Mouse (Mus musculus) megakaryocyte, embryonic 14.5 days (primary cell): ENCODE results near the gene Hemgn. TPM values are rescaled to one million over a fixed set of nuclear protein-coding genes. Genes with fewer than 3 reads are reported as not detected.

Experiments
- H3K27me3 ChIP-seq: replicated peaks from 2 replicates; pipeline ENCODE3; 2012; ENCODE audit warnings: inconsistent platforms
- H3K36me3 ChIP-seq: replicated peaks from 2 replicates; pipeline ENCODE3; 2012; ENCODE audit warnings: low read length, inconsistent platforms, mixed read lengths
- H3K4me1 ChIP-seq: 2 replicates; pipeline ENCODE4 v1.6.1; 2012; ENCODE audit warnings: inconsistent platforms
- H3K4me3 ChIP-seq: replicated peaks from 2 replicates; pipeline ENCODE3; 2012; ENCODE audit warnings: moderate library complexity, mild to moderate bottlenecking, inconsistent platforms
- H3K9me3 ChIP-seq: 2 replicates; pipeline ENCODE4 v1.6.1; 2012; ENCODE audit warnings: inconsistent platforms
- FLI1 ChIP-seq: IDR thresholded peaks from 2 replicates; pipeline ENCODE4 v1.6.1; 2012; ENCODE audit warnings: low read length, inconsistent platforms, mixed read lengths
- GATA1 ChIP-seq: IDR thresholded peaks from 3 replicates; pipeline ENCODE4 v1.6.1; 2012; ENCODE audit warnings: mixed read lengths, low read length, inconsistent platforms, borderline replicate concordance
- polyA plus RNA-seq: library from polyadenylated mRNA; stranded (reverse); fragments of >175 nt; gene quantifications from 2 replicates; pipeline ENCODE4 v1.2.3, GENCODE M21; 2012; ENCODE audit warnings: low replicate concordance; ENCODE audit not compliant: insufficient read depth

Hemgn gene
- polyA plus RNA-seq, 1 experiment, result 13.1 TPM

- H3K36me3 ChIP-seq, result no peaks in the 10 kb centered on the region
- H3K9me3 ChIP-seq, result peaks cover 21% of the 10 kb centered on the region
- H3K4me3 ChIP-seq, result no peak overlapping the region
- peaks cover 98% of the 10 kb centered on the region for H3K27me3 ChIP-seq
- peaks cover 48% of the 10 kb centered on the region for H3K4me1 ChIP-seq
- no peak for TF ChIP-seq GATA1
- TF ChIP-seq FLI1, result no peak
Measured at GRCm38 (mm10) chr4:46346221-46346620, 67.1 kb downstream of the Hemgn start.

DNA sequence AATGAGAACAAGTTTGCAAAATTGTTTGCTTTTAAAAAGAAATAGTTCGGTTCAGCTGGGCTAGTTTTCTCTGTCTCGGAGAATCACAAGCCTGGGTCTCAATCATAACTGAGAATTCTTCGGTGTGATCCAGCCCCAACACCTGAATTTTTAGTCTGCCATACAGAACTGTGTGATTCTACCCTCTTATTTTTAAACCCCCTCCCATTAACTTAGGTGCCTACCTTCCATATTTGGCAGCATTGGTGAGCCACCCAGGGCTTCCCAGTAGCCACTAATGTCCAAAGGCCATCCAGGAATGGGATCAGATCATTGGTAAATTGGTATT is 67.6 kb downstream of the Hemgn start:
- TF ChIP-seq GATA1, result no peak
- TF ChIP-seq FLI1, result no peak
- H3K27me3 ChIP-seq, result peaks cover 98% of the 10 kb centered on the region
- H3K36me3 ChIP-seq, result no peaks in the 10 kb centered on the region
- no peak overlapping the region for H3K4me3 ChIP-seq
- peaks cover 48% of the 10 kb centered on the region for H3K4me1 ChIP-seq
- H3K9me3 ChIP-seq, result peaks cover 21% of the 10 kb centered on the region

DNA sequence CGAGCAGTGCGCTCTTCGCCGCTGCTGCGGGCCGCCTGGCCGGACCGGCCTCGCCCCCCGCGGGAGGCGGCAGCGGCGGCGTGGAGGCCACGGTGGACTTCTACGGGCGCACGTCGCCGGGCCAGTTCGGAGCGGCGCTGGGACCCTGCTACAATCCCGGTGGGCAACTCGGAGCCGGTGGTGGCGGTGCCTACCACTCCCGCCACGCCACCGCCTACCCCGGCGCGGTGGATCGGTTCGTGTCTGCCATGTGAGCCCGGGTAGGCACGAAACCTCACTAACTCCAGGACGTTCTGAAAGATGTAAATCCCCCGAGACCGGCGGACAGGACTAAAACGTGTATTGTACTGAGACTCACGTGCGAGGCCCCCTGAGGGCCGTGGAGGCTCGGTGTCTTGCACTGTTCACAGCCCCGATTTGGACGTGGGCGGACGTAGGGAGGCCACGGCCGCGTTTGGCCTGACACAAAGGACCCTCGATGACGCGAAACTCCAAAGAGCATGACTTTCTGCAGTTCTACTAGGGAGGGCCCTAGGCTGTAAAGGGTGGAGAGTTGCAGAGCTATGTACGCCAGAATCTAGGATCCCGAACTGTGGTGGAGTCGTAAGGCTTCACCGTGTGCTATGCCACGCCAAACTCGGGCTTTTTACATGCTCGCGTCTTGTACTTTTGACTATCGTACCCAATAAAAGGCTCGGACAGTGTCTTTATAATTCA is 68.1 kb downstream of the Hemgn start:
- Histone ChIP-seq H3K4me3 (peak overlapping the region; percentile 87), H3K4me1 (peaks cover 48% of the 10 kb centered on the region), H3K9me3 (peaks cover 21% of the 10 kb centered on the region), H3K27me3 (peaks cover 98% of the 10 kb centered on the region), H3K36me3 (no peaks in the 10 kb centered on the region)
- TF ChIP-seq FLI1 (no peak), GATA1 (no peak)

GRCm38 (mm10) chr4:46344288-46344687 is 69.0 kb downstream of the Hemgn start:
- TF ChIP-seq FLI1, result no peak
- Histone ChIP-seq H3K4me1 (peaks cover 55% of the 10 kb centered on the region), H3K9me3 (peaks cover 15% of the 10 kb centered on the region), H3K4me3 (peak overlapping the region; percentile 87), H3K36me3 (no peaks in the 10 kb centered on the region), H3K27me3 (peaks cover 98% of the 10 kb centered on the region)

Other genes starting within 250 kb of the Hemgn start
- gene Xpa, start 217.2 kb downstream of the Hemgn start, polyA plus RNA-seq, result 2.1 and 44.7 TPM in 2 replicates
- not detected in 2 replicates for gene Foxe1, start 69.9 kb downstream of the Hemgn start, polyA plus RNA-seq
- 1.5 and 3.7 TPM in 2 replicates for gene Trmo, start 24.1 kb downstream of the Hemgn start, polyA plus RNA-seq
- 638 and 1,212 TPM in 2 replicates for gene Anp32b, start 37.4 kb upstream of the Hemgn start, polyA plus RNA-seq
- gene Nans, start 75.7 kb upstream of the Hemgn start, polyA plus RNA-seq, result 34.0 and 67.2 TPM in 2 replicates
- 2.0 and 8.1 TPM in 2 replicates for gene Trim14, start 122.6 kb upstream of the Hemgn start, polyA plus RNA-seq
- 29.8 and 31.3 TPM in 2 replicates for gene Coro2a, start 188.7 kb upstream of the Hemgn start, polyA plus RNA-seq
- 4.5 and 7.8 TPM in 2 replicates for gene Tbc1d2, start 236.7 kb upstream of the Hemgn start, polyA plus RNA-seq